Mouse (Mus musculus) telencephalon, adult 2 months (tissue): Measurements from ENCODE around the gene Asb7.

ENCODE experiments used
- DNase-seq: peaks from one replicate; pipeline ENCODE4 v3.0.0-alpha.2; 2011; ENCODE audit warnings: low read depth, low spot score

The Asb7 gene

GRCm38 (mm10) chr7:66689294-66689619 is at the start of gene Asb7:
TSS of gene Asb7 (minus strand) at chr7:66689596.
- DNase-seq: no peak

DNA sequence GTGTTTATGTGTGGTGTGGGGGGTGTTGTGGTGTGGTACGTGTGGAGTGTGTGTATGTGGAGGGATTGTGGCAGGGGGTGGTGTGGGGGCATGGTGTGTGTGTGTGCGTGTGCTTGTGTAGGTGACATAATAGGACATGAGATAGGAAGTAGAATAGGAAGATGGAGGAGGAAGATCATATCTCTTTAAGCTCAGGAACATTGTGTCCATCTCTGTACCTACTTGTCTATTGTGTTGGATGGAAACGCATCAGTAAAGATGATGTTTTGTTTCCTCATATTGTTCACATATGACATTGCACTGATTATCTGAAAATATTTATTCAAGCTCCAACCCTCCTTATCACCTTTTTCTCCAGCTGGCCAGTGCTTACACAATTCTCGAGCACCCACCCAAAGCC is 48.0 kb upstream of the Asb7 start:
- no peak for DNase-seq

DNA sequence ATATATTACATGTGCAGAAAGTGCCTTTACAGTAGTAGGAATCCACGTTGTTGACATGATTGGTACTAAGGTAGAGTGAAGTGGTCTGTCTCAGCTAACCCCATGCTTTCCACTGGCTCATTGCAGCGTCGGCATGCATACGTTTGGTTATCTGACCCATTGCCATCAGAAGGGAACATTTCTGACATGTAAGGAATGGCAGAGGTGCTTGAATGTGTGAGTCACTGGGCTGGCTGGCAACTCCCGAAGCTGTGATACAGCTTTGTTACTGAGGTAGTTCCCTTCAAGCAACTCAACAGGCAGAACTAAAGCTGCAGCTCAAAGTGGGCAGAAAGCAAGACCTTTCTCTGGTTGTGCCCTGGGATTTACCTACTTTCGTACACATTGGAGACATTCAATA is 45.6 kb upstream of the Asb7 start:
- no peak for DNase-seq

DNA sequence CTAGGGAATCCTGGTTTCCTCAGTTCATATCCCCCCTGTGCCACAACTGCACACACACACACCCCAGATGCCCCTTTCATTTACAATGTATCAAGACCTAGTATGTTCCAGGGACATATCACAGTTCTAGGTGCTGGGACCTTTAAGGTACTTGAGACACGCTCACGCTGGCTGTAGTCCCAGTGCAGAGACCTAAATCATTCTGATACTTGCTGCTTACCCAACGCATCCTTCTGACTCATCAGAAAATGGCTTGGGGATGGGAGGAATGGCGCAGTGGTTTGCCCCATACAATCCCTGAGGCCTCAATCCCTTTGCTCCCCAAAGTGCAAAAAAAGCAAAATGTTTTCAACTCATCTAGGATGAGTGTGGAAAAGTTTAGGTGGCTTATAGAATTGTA is 45.1 kb upstream of the Asb7 start:
- no peak for DNase-seq

GRCm38 (mm10) chr7:66733882-66734281 is 44.5 kb upstream of the Asb7 start:
- DNase-seq: no peak

DNA sequence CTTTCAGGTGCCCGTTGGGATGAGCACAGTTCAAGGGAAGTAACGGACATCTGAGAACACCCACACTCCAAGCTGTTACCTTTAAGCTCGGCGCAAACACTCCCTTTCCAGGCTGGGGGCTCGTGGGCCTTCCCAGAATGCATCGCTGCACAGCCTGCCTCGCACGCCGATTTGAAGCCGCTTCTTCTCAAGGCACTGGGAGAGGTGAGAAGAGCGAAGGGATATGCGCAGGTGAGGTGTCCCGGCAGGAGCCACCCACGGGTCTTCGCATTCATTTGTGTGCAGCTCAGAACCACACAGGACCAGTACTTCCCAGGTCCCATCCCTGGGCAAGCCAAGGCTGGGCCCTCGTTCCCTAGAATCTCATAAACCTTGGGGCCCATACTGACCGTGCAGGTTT is 44.0 kb upstream of the Asb7 start:
- no peak for DNase-seq

- no peak for DNase-seq
Measured at GRCm38 (mm10) chr7:66729232-66729631, 39.8 kb upstream of the Asb7 start.

GRCm38 (mm10) chr7:66728072-66728471 is 38.7 kb upstream of the Asb7 start:
- no peak for DNase-seq

DNA sequence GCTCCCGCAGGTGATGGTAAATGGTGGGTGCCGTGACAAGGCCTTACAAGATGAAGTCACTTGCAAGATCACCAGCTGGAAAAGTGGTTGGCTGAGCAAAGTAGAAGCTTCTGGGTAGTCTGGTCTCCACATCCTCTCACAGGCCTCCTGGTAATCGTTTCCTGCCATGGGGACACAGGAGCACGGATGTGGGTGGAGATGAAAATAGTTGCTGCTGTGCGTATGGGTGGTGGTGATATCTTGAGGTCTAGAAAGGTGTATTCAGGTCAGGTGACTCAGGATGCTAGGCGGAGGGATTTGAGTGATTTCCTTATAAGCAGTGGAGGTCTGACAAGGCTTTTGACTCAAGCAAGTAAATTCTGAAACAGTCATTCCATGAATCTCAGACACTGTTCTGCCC is 35.6 kb upstream of the Asb7 start:
- DNase-seq: no peak

GRCm38 (mm10) chr7:66724514-66724913 is 35.1 kb upstream of the Asb7 start:
- DNase-seq: no peak

GRCm38 (mm10) chr7:66711166-66711565 is 21.8 kb upstream of the Asb7 start:
- peak; percentile 12 for DNase-seq

DNA sequence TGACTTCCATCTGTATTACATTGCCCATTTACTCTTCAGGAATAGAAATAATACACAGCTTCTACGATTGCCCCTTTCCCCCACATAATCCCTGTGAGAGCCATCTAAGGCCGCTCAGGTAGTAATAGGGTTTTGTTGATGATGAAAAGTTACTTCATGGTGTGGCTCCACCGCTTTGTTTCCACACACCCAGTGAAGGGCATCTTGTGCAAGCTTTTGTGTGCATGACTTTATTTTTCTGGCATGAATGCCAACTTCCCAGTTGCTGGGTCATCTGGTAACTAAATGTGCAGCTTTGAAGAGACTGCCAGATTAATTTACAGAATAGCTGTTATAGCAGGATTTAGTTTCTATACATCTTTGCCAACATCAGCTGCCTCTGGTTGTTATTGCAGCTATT is 15.2 kb upstream of the Asb7 start:
- no peak for DNase-seq

- DNase-seq: no peak
Measured at GRCm38 (mm10) chr7:66702721-66703120, 13.3 kb upstream of the Asb7 start.

DNA sequence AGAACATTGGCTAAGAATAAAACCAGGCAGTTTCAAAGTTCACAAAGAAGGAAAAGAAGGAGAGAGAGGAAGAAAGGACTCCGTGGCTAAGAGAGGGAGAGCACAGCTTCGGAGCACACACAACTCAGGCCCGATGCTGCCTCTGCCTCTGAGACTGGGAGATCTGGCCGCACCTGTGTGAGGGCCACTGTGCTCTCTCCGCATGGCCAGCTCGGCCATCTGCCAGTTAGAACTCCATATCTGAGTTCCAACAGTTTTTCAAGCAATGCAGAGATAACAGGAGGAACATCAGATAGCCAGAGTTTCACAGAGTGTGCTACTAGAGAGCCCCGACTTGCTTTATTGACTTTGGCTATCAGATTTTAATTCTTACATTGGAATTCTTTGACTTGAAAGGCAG is 5.1 kb upstream of the Asb7 start:
- no peak for DNase-seq

DNA sequence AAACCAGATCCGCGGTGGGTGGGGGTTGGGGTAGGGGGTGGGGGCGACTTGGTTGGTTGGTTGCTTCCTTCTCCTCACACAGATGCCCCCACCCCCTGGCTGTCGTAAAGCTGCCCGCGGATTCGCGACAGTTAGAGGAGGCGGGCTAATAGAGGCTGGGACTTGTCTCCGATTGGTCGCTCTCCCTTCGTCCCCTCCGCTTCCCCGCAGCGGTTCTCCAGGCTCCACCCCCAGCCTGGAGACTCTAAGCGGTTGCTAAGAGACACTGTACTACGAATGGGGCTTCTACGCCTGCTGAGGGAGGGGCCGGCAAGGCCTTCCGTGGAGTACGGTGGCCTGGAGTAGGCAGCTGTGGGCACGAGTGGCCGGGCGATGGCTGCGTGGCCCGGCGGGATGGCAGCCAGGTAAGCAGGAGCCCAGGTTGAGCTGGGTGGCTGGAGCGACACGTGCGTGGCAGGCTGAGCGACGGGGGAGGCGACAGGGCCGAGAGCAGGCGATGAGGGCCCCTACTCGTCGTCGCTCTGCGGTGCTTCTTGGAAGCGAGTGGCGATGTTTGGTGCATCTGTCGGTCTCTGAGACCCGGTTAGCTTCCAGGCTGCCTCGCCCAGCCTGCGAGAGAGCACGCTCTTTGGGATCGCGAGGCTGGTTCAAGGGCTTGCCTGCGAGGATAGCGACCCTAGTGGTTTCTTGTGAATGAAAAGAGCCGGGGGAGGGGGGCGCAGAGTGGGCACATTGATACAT is 394 bp upstream of the Asb7 start, which contains the start of gene Lins1:
Lins1 (plus strand) TSS at position 270 of the 741 bp plus-strand sequence.
- DNase-seq: peak; percentile 100

- no peak for DNase-seq
Measured at GRCm38 (mm10) chr7:66688721-66689120, 675 bp downstream of the Asb7 start.

DNA sequence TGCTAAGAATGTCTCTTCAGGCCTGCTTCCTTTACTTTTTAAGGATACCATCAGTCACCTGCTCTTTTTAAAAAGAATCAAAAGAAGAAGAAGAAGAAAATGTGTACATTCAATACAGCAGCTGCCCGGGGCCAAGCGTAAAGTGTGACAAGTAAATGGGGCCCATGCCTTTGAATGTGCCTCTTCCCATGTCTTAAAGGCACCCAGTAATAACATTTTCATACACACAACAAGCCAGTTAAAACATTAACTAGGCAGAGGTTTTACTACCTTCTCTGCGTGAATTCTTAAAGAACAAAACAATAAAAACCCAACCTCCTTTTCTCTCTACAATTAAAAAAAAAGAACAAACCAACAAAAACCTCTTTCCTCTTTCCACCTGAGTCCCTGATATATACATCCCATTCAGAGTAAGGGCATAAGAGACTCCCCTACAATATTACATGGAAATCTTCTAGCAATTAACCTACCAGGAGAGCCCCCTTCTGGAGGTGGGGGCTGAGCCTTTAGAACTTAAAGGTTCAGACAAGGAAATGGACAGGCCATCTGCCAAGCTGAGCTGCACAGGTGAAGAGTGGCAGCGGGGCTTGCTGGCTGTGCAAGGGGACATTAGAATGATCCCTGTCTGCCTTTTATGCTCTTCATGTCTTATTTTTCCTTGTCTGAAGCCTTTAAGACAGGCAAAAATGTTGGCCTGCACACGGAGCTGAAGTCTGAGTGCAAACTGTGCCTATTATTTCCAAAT is 7.1 kb downstream of the Asb7 start:
- DNase-seq: no peak

GRCm38 (mm10) chr7:66675800-66676199 is 13.6 kb downstream of the Asb7 start:
- no peak for DNase-seq

- no peak for DNase-seq
Measured at GRCm38 (mm10) chr7:66667064-66667463, 22.3 kb downstream of the Asb7 start.

DNA sequence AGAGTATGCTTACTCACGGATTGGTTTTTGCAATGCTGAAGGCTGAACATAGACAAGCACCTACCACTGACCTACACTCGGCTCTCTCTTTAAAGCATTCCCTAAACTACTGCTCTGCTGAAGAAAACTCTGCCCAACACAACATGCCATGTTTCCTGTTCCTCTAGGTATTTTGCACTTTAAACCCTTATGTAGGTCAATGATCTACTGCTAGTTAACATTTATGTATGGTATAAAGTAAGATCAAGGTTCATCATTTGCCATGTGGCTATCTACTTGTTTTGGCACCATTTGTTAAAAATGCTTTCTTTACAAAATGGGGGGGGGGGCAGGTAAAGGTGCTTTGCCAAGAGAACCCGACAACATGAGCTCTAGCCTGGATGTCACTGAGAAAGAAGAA is 25.8 kb downstream of the Asb7 start:
- no peak for DNase-seq

GRCm38 (mm10) chr7:66661572-66661971 is 27.8 kb downstream of the Asb7 start:
- peak; percentile 40 for DNase-seq

DNA sequence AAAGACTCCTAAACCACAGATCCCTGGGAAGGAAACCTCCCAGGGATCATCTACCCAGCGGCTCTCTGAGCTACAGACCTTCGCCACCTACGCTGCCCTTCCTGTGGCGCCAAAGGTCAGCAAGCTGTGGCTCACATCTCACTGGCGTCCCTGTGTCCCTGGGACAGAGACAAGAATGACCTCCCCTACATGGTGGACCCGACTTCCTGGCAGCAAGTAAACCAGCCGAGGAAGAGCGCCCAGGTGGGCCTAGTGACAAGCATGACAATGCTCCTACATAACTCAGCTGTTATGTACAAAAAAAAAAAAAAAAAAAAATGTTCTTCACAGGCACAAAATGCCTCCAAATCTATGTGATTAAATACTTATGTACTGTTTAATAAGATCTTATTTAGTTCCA is 28.4 kb downstream of the Asb7 start:
- no peak for DNase-seq

- DNase-seq: no peak
Measured at GRCm38 (mm10) chr7:66660291-66660690, 29.1 kb downstream of the Asb7 start.
